Mouse (Mus musculus): ENCODE results near the gene Ctcfl. TPM values are rescaled to one million over a fixed set of nuclear protein-coding genes. Genes with fewer than 3 reads are reported as not detected.

The Ctcfl gene
- total RNA-seq, 1 experiment from 2014 or later, result not detected

Other genes starting within 250 kb of the Ctcfl start
- gene Bmp7, start 179.2 kb downstream of the Ctcfl start, total RNA-seq (2017), result 1.9 TPM in 1 of 2 replicates, not detected in the other
- gene Spo11, start 141.8 kb downstream of the Ctcfl start, total RNA-seq (2017), result 2.2 and 9.6 TPM in 2 replicates
- 45.8 and 57.5 TPM in 2 replicates for gene Rae1, start 119.4 kb downstream of the Ctcfl start, total RNA-seq (2017)
- 66.3 and 81.3 TPM in 2 replicates for gene Rbm38, start 99.0 kb downstream of the Ctcfl start, total RNA-seq (2017)
- not detected in 2 replicates for gene Pck1, start 33.5 kb upstream of the Ctcfl start, total RNA-seq (2017)
- 4.6 and 12.5 TPM in 2 replicates for gene Zbp1, start 99.4 kb upstream of the Ctcfl start, total RNA-seq (2017)
- gene Pmepa1, start 157.0 kb upstream of the Ctcfl start, total RNA-seq (2017), result 0.40 TPM in 1 of 2 replicates, not detected in the other